ENCODE assay signal across 17 mouse cellular contexts in the genomic region with DNA sequence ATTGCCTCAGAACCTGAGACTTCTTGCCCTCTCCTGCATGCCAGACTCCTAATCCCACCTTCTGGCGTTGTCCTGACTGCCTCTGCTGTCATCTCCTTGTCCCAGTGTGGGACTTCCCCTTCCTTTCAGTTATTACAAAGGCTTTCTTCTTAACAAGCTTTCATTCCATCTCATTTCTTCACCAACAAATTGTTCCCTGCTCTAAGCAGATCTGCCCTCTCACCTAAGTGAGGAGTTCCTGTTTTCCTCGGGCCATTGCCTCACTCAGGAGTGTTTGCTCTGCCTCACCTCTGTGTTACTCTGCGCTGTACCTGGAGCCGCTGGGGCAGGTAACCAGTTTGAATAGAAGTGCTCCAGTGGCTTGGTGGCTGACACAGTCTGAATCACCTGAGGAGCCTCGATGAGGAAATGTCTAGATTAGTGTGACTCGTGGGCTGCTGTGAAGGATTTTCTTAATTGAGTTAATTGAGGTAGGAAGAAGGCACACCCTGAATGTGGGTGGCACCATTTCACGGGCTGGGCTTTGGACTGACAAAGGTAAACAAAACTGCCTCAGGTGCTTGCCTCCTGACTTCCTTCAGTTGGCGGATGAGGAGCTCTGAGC. TPM values are rescaled to one million over a fixed set of nuclear protein-coding genes. Genes with fewer than 3 reads are reported as not detected.
DNase-seq lines count a peak whose midpoint lies in the region; ATAC-seq and TF ChIP-seq lines count a peak whose summit lies in the region.
"Had no signal": no experiment of that assay in that cellular context is flagged by ENCODE, and none has a peak within 500 bp of the region (broad histone marks: within the 10 kb centered on the region; RNA-seq: fewer than 3 reads in every experiment).

No protein-coding gene starts in this region.

- H3K4me2 ChIP-seq in liver, postnatal 0 days (ENCODE audit: low read depth, low read length) = no peak overlapping the region; the same call in 1 of the 2 replicates
- H3K4me2 ChIP-seq in liver, embryonic 11.5 days = no peak overlapping the region
- no peak overlapping the region for H3K4me2 ChIP-seq in lung, embryonic 15.5 days
- no peak overlapping the region for H3K4me2 ChIP-seq in stomach, embryonic 14.5 days (replicated peaks; ENCODE audit: low read depth, low read length)
- H3K4me2 ChIP-seq in forebrain, postnatal 0 days (ENCODE audit: low read depth) = no peak overlapping the region
- H3K4me2 ChIP-seq: embryonic facial prominence, embryonic 13.5 days; forebrain, embryonic 15.5 days; liver, embryonic 12.5 days had no signal

- no peaks in the 10 kb centered on the region for H3K27me3 ChIP-seq in liver, postnatal 0 days (ENCODE audit: insufficient read depth, low read length)
- H3K27me3 ChIP-seq in liver, embryonic 11.5 days (replicated peaks; ENCODE audit: control insufficient read depth, insufficient read depth, low read length) = no peaks in the 10 kb centered on the region
- H3K27me3 ChIP-seq in lung, embryonic 15.5 days = no peaks in the 10 kb centered on the region
- no peaks in the 10 kb centered on the region for H3K27me3 ChIP-seq in stomach, embryonic 14.5 days (ENCODE audit: control insufficient read depth, insufficient read depth, low read length)
- no peaks in the 10 kb centered on the region for H3K27me3 ChIP-seq in forebrain, postnatal 0 days (ENCODE audit: insufficient read depth, low read length)
- H3K27me3 ChIP-seq: embryonic facial prominence, embryonic 13.5 days; forebrain, embryonic 15.5 days; liver, embryonic 12.5 days; Patski had no signal

- no peaks in the 10 kb centered on the region for H3K9me3 ChIP-seq in liver, postnatal 0 days (ENCODE audit: low read length)
- H3K9me3 ChIP-seq in liver, embryonic 11.5 days (ENCODE audit: control insufficient read depth, low read length) = no peaks in the 10 kb centered on the region
- no peaks in the 10 kb centered on the region for H3K9me3 ChIP-seq in lung, embryonic 15.5 days
- no peaks in the 10 kb centered on the region for H3K9me3 ChIP-seq in stomach, embryonic 14.5 days (ENCODE audit: control insufficient read depth, low read depth, low read length)
- H3K9me3 ChIP-seq in forebrain, postnatal 0 days (ENCODE audit: low read length) = no peaks in the 10 kb centered on the region
- H3K9me3 ChIP-seq: embryonic facial prominence, embryonic 13.5 days; forebrain, embryonic 15.5 days; liver, embryonic 12.5 days had no signal

- TF ChIP-seq CTCF in liver, postnatal 0 days (IDR thresholded peaks at IDR 0.05; ENCODE audit: low read depth) = no peak
- TF ChIP-seq CTCF in forebrain, postnatal 0 days (IDR thresholded peaks at IDR 0.05; ENCODE audit: low read depth) = no peak

- ATAC-seq in liver, postnatal 0 days = peak; percentile 62
- ATAC-seq in liver, embryonic 11.5 days (replicated peaks; ENCODE audit: low FRiP score) = no peak
- ATAC-seq in lung, embryonic 15.5 days (ENCODE audit: borderline replicate concordance, extremely low read depth, low FRiP score, low TSS enrichment) = 0 out of 2 replicates have a peak, but pooled peaks have one; percentile 44
- peak; percentile 75; the same call in 1 of the 2 replicates for ATAC-seq in stomach, embryonic 14.5 days (ENCODE audit: insufficient number of reproducible peaks, insufficient read depth, low FRiP score, low read depth)
- no peak for ATAC-seq in forebrain, postnatal 0 days
- ATAC-seq: forebrain, embryonic 15.5 days; liver, embryonic 12.5 days had no signal

- H3K4me3 ChIP-seq in liver, postnatal 0 days (ENCODE audit: low read depth, low read length) = no peak overlapping the region
- no peak overlapping the region for H3K4me3 ChIP-seq in liver, embryonic 11.5 days (ENCODE audit: low read depth, low read length)
- no peak overlapping the region for H3K4me3 ChIP-seq in lung, embryonic 15.5 days
- H3K4me3 ChIP-seq in stomach, embryonic 14.5 days (ENCODE audit: low read depth, low read length) = no peak overlapping the region
- H3K4me3 ChIP-seq in forebrain, postnatal 0 days (ENCODE audit: low read depth, low read length) = no peak overlapping the region
- H3K4me3 ChIP-seq: embryonic facial prominence, embryonic 13.5 days; forebrain, embryonic 15.5 days; liver, embryonic 12.5 days had no signal

- H3K27ac ChIP-seq in liver, postnatal 0 days (ENCODE audit: low read depth) = 0 out of 2 replicates have a peak overlapping the region, but pooled peaks have one; percentile 39
- no peak overlapping the region for H3K27ac ChIP-seq in liver, embryonic 11.5 days (ENCODE audit: low read depth, low read length)
- 0 out of 2 replicates have a peak overlapping the region, but pooled peaks have one; percentile 8 for H3K27ac ChIP-seq in lung, embryonic 15.5 days
- no peak overlapping the region; the same call in 1 of the 2 replicates for H3K27ac ChIP-seq in stomach, embryonic 14.5 days (ENCODE audit: low read length)
- no peak overlapping the region for H3K27ac ChIP-seq in forebrain, postnatal 0 days (ENCODE audit: low read depth, low read length)
- H3K27ac ChIP-seq: embryonic facial prominence, embryonic 13.5 days; forebrain, embryonic 15.5 days; liver, embryonic 12.5 days had no signal

- intact Hi-C loops in left cerebral cortex, postnatal 14 days (cut with DNase I) = no loop called here

- no peak for TF ChIP-seq EP300 in liver, postnatal 0 days (IDR thresholded peaks at IDR 0.05; ENCODE audit: low read depth)

- peaks cover 35% of the 10 kb centered on the region for H3K4me1 ChIP-seq in liver, postnatal 0 days (ENCODE audit: insufficient read depth)
- peaks cover 57% of the 10 kb centered on the region for H3K4me1 ChIP-seq in liver, embryonic 11.5 days (replicated peaks; ENCODE audit: control insufficient read depth, insufficient read depth, low read length)
- peaks cover 52% of the 10 kb centered on the region for H3K4me1 ChIP-seq in lung, embryonic 15.5 days
- H3K4me1 ChIP-seq in stomach, embryonic 14.5 days (ENCODE audit: control insufficient read depth, insufficient read depth, low read length) = peaks cover 42% of the 10 kb centered on the region; the same call in 1 of the 2 replicates
- H3K4me1 ChIP-seq in forebrain, postnatal 0 days (ENCODE audit: insufficient read depth) = peaks cover 16% of the 10 kb centered on the region

- no peak overlapping the region for H3K9ac ChIP-seq in liver, postnatal 0 days (replicated peaks)
- no peak overlapping the region for H3K9ac ChIP-seq in liver, embryonic 11.5 days (ENCODE audit: low read depth, low read length)
- H3K9ac ChIP-seq in lung, embryonic 15.5 days = no peak overlapping the region
- H3K9ac ChIP-seq in stomach, embryonic 14.5 days (replicated peaks; ENCODE audit: low read depth, low read length) = no peak overlapping the region
- H3K9ac ChIP-seq in forebrain, postnatal 0 days = no peak overlapping the region
- H3K9ac ChIP-seq: embryonic facial prominence, embryonic 13.5 days; forebrain, embryonic 15.5 days; liver, embryonic 12.5 days had no signal

- DNase-seq in liver, postnatal 0 days = no peak
- DNase-seq in liver, embryonic 11.5 days (ENCODE audit: low spot score) = no peak
- peak; percentile 92 for DNase-seq in gonadal fat pad, adult 2 months (ENCODE audit: low read depth)
- no peak for DNase-seq in adrenal gland, postnatal 4 days (ENCODE audit: low spot score in 2 of 2)
- no peak for DNase-seq in forebrain, postnatal 0 days
- DNase-seq in left cerebral cortex, postnatal 14 days (ENCODE audit: low spot score in 2 of 2) = no peak
- DNase-seq: cerebellum, postnatal 36 days; gastrocnemius, postnatal 25 days; kidney, postnatal 4 days; midbrain, embryonic 14.5 days; retina, postnatal 1 day had no signal

- H3K36me3 ChIP-seq in liver, postnatal 0 days (replicated peaks; ENCODE audit: insufficient read depth, low read length) = no peaks in the 10 kb centered on the region
- no peaks in the 10 kb centered on the region for H3K36me3 ChIP-seq in liver, embryonic 11.5 days (ENCODE audit: control insufficient read depth, insufficient read depth, low read length)
- H3K36me3 ChIP-seq in lung, embryonic 15.5 days = no peaks in the 10 kb centered on the region
- H3K36me3 ChIP-seq in stomach, embryonic 14.5 days (ENCODE audit: control insufficient read depth, insufficient read depth, low read length) = no peaks in the 10 kb centered on the region
- H3K36me3 ChIP-seq in forebrain, postnatal 0 days (ENCODE audit: insufficient read depth) = no peaks in the 10 kb centered on the region
- H3K36me3 ChIP-seq: embryonic facial prominence, embryonic 13.5 days; forebrain, embryonic 15.5 days; liver, embryonic 12.5 days had no signal

- 50% methylated on average over 8 of the region's 8 CpGs for WGBS in liver, postnatal 0 days (ENCODE audit: insufficient replicate concordance)
- WGBS in liver, embryonic 11.5 days = 63% methylated on average over 8 of the region's 8 CpGs
- 55% methylated on average over 8 of the region's 8 CpGs for WGBS in lung, embryonic 15.5 days
- WGBS in stomach, embryonic 14.5 days = 57% methylated on average over 8 of the region's 8 CpGs
- 64% methylated on average over 8 of the region's 8 CpGs for WGBS in forebrain, postnatal 0 days

RNA-seq across cellular contexts. Expression of a gene that starts 27.8 kb away (rescaled TPM):
- 5.4 and 6.0 TPM in 2 replicates for polyA plus RNA-seq in liver, postnatal 0 days (2015; fragmentation: Nextera tagmentation; extraction: Ambion mirVana)
- 24.5 and 26.0 TPM in 2 replicates for polyA plus RNA-seq in liver, embryonic 11.5 days (2014; fragmentation: Nextera tagmentation; extraction: Ambion mirVana)
- polyA plus RNA-seq in gonadal fat pad, adult 2 months (2012; rRNA removed) = 41.7 and 51.0 TPM in 2 replicates
- 50.9 and 51.3 TPM in 2 replicates for polyA plus RNA-seq in lung, embryonic 15.5 days (2015; fragmentation: Nextera tagmentation; extraction: Ambion mirVana)
- polyA plus RNA-seq in stomach, embryonic 14.5 days (2014; fragmentation: Nextera tagmentation; extraction: Ambion mirVana) = 49.0 and 51.4 TPM in 2 replicates
- total RNA-seq in adrenal gland, postnatal 4 days (2021) = 10 to 100 TPM; 38.6 to 46.3 TPM
- total RNA-seq in forebrain, postnatal 0 days (2014; rRNA removed) = 79.2 and 84.2 TPM in 2 replicates
- polyA plus RNA-seq in forebrain, postnatal 0 days (2015; fragmentation: Nextera tagmentation; extraction: Ambion mirVana) = 40.3 and 43.8 TPM in 2 replicates
- 10 to 100 TPM; 33.4 to 33.7 TPM for total RNA-seq in left cerebral cortex, postnatal 14 days (2021)

Comparison
In these comparisons a context has a peak if more than half of its experiments do, and no peak if none do; other contexts are left out.
1. ATAC-seq: peak in liver, postnatal 0 days (single experiment), lung, embryonic 15.5 days (single experiment) and stomach, embryonic 14.5 days (single experiment); none in liver, embryonic 11.5 days (single experiment) and forebrain, postnatal 0 days (single experiment).
2. H3K27ac ChIP-seq: peak in liver, postnatal 0 days (single experiment) and lung, embryonic 15.5 days (single experiment); none in liver, embryonic 11.5 days (single experiment), stomach, embryonic 14.5 days (single experiment) and forebrain, postnatal 0 days (single experiment).